Mouse (Mus musculus) neural tube, postnatal 0 days (tissue): ENCODE measurements around the gene Mtcp1. TPM values are rescaled to one million over a fixed set of nuclear protein-coding genes. Genes with fewer than 3 reads are reported as not detected.

Source experiments
- polyA plus RNA-seq: library from polyadenylated mRNA; unstranded; fragments of >200 nt; fragmentation: Nextera tagmentation; extraction: Ambion mirVana; gene quantifications from 2 replicates; pipeline ENCODE4 v1.2.1, GENCODE M21; 2015

The Mtcp1 gene
- polyA plus RNA-seq: 2.7 and 4.6 TPM in 2 replicates

DNA sequence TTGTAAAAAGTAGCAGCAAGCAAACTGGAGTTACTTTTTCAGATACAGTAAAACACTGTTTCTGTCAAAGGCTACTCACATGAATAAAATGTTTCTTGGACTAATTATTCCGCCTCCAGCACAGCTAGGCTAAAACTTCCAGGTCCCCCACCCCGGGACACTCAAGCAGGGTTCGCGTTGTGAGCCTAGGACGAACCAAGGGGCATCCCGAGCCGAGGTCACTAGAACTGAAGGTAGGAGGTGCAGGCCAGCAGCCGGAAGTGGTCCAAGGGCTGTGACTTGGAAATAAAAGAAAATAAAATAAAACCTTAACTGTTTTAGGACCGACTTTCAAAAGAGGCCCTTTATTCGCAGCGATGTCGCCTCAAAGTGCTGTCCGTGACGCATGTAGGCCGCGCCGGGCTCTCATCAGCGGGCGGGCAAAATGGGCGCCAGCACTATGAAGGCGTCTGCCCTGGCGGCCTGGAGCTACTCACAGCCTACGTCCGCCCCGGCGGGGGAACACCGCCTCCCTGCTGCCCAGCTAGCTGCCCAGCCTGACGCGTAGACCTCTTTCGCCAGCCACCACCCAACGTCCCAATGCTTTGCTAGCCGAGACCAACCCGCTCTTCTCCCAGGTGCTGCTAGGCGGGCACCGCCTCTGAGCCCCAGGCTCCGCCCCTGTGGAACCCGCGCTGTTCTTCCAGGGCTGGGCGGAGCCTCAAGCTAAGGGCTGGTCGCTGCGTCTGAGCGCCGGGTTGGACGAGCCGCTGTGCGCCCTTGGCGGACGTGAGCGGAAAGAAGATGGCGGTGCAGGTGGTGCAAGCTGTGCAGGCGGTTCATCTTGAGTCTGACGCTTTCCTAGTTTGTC is at the start of gene Mtcp1, which contains the start of the genes Cmc4 and Brcc3:
Mtcp1 (minus strand) TSS at position 653 of the 850 bp plus-strand sequence.
Cmc4 (minus strand) TSS at position 649 of the 850 bp plus-strand sequence.
Brcc3 (plus strand) TSS at position 693 of the 850 bp plus-strand sequence.

DNA sequence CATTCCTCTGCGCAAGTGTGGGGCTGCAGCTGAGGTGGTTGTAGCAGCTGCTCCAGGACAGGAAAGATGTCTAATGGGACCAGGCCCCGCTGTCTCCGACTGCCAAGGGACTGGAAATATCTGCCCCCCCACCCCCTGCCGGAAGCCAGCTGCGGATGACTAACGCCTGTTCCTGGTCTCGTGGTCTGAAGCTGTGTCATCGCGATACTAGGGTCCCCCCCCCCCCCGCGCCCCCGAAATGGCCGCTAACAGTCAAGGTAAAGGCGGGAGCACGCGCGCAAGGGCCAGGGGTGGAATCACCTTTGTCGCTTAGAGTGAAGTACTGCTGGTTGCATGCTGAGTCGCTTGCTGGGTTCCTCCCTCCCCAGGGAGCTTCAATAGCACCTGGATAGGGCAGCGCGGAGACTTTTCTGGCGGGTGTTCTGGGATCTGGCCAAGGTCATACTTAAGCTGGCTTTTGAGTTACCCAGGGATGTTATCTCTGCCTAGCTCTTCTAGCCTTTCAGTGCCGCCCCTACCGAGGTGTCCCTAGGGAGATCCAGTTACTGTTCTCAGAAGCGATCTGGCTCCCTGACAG is 34.1 kb downstream of the Mtcp1 start, which contains the start of the genes Fundc2 and F8:
Fundc2 (plus strand) TSS at position 205 of the 577 bp plus-strand sequence.
F8 (minus strand) TSS at position 421 of the 577 bp plus-strand sequence.

Other genes with a start within 250 kb of the Mtcp1 start
- gene Fundc2, start 34.2 kb downstream of the Mtcp1 start, polyA plus RNA-seq: 31.4 and 36.1 TPM in 2 replicates
- 1.5 and 2.0 TPM in 2 replicates for gene F8, start 34.0 kb downstream of the Mtcp1 start, polyA plus RNA-seq
- gene Cmc4, start within 50 bp of the Mtcp1 start, polyA plus RNA-seq: 23.9 and 30.9 TPM in 2 replicates
- gene Brcc3, start within 50 bp of the Mtcp1 start, polyA plus RNA-seq: 39.5 and 43.7 TPM in 2 replicates
- gene Vbp1, start 97.7 kb upstream of the Mtcp1 start, polyA plus RNA-seq: 257 and 297 TPM in 2 replicates
- gene Rab39b, start 161.6 kb upstream of the Mtcp1 start, polyA plus RNA-seq: 25.8 and 26.0 TPM in 2 replicates